Mouse (Mus musculus) brain, embryonic 14.5 days (tissue): Measurements from ENCODE around the gene Tmx2. TPM values are rescaled to one million over a fixed set of nuclear protein-coding genes. Genes with fewer than 3 reads are reported as not detected.

ENCODE experiments used
- DNase-seq: peaks from one replicate; pipeline ENCODE4 v3.0.0-alpha.2; 2011; ENCODE audit warnings: low read depth
- CTCF ChIP-seq: fragments of 200-500 bp; IDR thresholded peaks from 2 replicates; pipeline ENCODE4 v1.5.1; 2012; ENCODE audit warnings: inconsistent platforms, mild to moderate bottlenecking, moderate library complexity, borderline replicate concordance; ENCODE audit not compliant: insufficient read depth, insufficient read length; ENCODE audit errors: extremely low read depth
- POLR2A ChIP-seq: fragments of 200-500 bp; IDR thresholded peaks from 2 replicates; pipeline ENCODE4 v1.6.1; 2012; ENCODE audit warnings: mild to moderate bottlenecking, inconsistent platforms, borderline replicate concordance; ENCODE audit not compliant: poor library complexity, insufficient read depth, insufficient read length, severe bottlenecking; ENCODE audit errors: extremely low read depth
- polyA plus RNA-seq: library from polyadenylated mRNA; depleted of rRNA; stranded (reverse); fragments of >200 nt; gene quantifications from 2 replicates; pipeline ENCODE4 v1.2.3, GENCODE M21; 2012; rRNA removed

Tmx2 gene
- polyA plus RNA-seq, 1 experiment: 170 TPM

GRCm38 (mm10) chr2:84634006-84634405, 44.9 kb downstream of the Tmx2 start:
- no peak for TF ChIP-seq CTCF
- no peak for TF ChIP-seq POLR2A
- DNase-seq: no peak

- TF ChIP-seq CTCF (no peak), POLR2A (no peak)
- no peak for DNase-seq
These were observed 45.9 kb downstream of the Tmx2 start for GRCm38 (mm10) chr2:84632999-84633398.

GRCm38 (mm10) chr2:84632001-84632400, 46.9 kb downstream of the Tmx2 start:
- TF ChIP-seq CTCF (no peak), POLR2A (no peak)

GRCm38 (mm10) chr2:84627036-84627435, 51.9 kb downstream of the Tmx2 start:
- TF ChIP-seq CTCF: no peak
- no peak for TF ChIP-seq POLR2A
- no peak for DNase-seq

More at GRCm38 (mm10) chr2:84632001-84632400, 46.9 kb downstream of the Tmx2 start:
- DNase-seq: no peak

GRCm38 (mm10) chr2:84626366-84626975, 52.5 kb downstream of the Tmx2 start:
- no peak for DNase-seq
- TF ChIP-seq CTCF: no peak
- no peak for TF ChIP-seq POLR2A

- no peak for TF ChIP-seq POLR2A
- DNase-seq: no peak
These were observed 54.7 kb downstream of the Tmx2 start for GRCm38 (mm10) chr2:84624201-84624600.

GRCm38 (mm10) chr2:84623428-84624119, 55.4 kb downstream of the Tmx2 start:
- TF ChIP-seq CTCF (no peak), POLR2A (no peak)
- DNase-seq: no peak

GRCm38 (mm10) chr2:84622668-84623067, 56.3 kb downstream of the Tmx2 start:
- no peak for DNase-seq
- TF ChIP-seq POLR2A (no peak), CTCF (no peak)

Other genes with a start within 250 kb of the Tmx2 start
- gene Tfpi, start 202.4 kb downstream of the Tmx2 start, polyA plus RNA-seq: 9.1 and 12.3 TPM in 2 replicates
- 78.6 and 86.7 TPM in 2 replicates for gene Ctnnd1, start 28.4 kb downstream of the Tmx2 start, polyA plus RNA-seq
- gene Btbd18, start 20.1 kb downstream of the Tmx2 start, polyA plus RNA-seq: not detected in 2 replicates
- gene Selenoh, start 8.4 kb downstream of the Tmx2 start, polyA plus RNA-seq: 193 and 319 TPM in 2 replicates
- 0.03 TPM in 1 of 2 replicates, not detected in the other for gene Gm28635, start 1.1 kb downstream of the Tmx2 start, polyA plus RNA-seq
- 33.6 and 40.1 TPM in 2 replicates for gene Med19, start 738 bp downstream of the Tmx2 start, polyA plus RNA-seq
- gene Zdhhc5, start 36.0 kb upstream of the Tmx2 start, polyA plus RNA-seq: 34.8 and 35.4 TPM in 2 replicates
- 15.8 and 21.4 TPM in 2 replicates for gene Clp1, start 48.2 kb upstream of the Tmx2 start, polyA plus RNA-seq
- gene Ypel4, start 54.9 kb upstream of the Tmx2 start, polyA plus RNA-seq: 41.7 and 61.5 TPM in 2 replicates
- gene Gm19426, start 64.5 kb upstream of the Tmx2 start, polyA plus RNA-seq: 6.8 and 7.6 TPM in 2 replicates
- gene Serping1, start 96.3 kb upstream of the Tmx2 start, polyA plus RNA-seq: 22.5 and 29.6 TPM in 2 replicates
- gene Ube2l6, start 119.7 kb upstream of the Tmx2 start, polyA plus RNA-seq: 12.2 and 13.8 TPM in 2 replicates
- gene Smtnl1, start 143.5 kb upstream of the Tmx2 start, polyA plus RNA-seq: not detected in 2 replicates
- 62.7 and 80.6 TPM in 2 replicates for gene Timm10, start 147.9 kb upstream of the Tmx2 start, polyA plus RNA-seq
- gene Slc43a1, start 159.7 kb upstream of the Tmx2 start, polyA plus RNA-seq: 3.4 and 5.9 TPM in 2 replicates
- gene Rtn4rl2, start 207.6 kb upstream of the Tmx2 start, polyA plus RNA-seq: 18.3 and 32.2 TPM in 2 replicates